Mouse (Mus musculus) spleen, adult 2 months (tissue): ENCODE measurements around the gene Lbhd1. TPM values are rescaled to one million over a fixed set of nuclear protein-coding genes. Genes with fewer than 3 reads are reported as not detected.

ENCODE experiments used
- DNase-seq, 2 experiments: peaks; one replicate each; pipeline versions ENCODE4 v3.0.0 to v3.0.0-alpha.2; 2012 to 2021; ENCODE audit warnings: low spot score in 2 of 2, low read depth in 1 of 2
- H3K27ac ChIP-seq: fragments of 200-500 bp; 2 replicates; pipeline ENCODE4 v1.5.1; 2012; ENCODE audit warnings: low read length, inconsistent platforms; ENCODE audit not compliant: insufficient read depth
- H3K27me3 ChIP-seq: fragments of 200-500 bp; 2 replicates; pipeline ENCODE4 v1.6.1; 2012; ENCODE audit warnings: mild to moderate bottlenecking, moderate library complexity, low read length, inconsistent platforms; ENCODE audit not compliant: control insufficient read depth, insufficient read depth
- H3K36me3 ChIP-seq: fragments of 200-500 bp; 2 replicates; pipeline ENCODE4 v1.6.1; 2012; ENCODE audit warnings: mild to moderate bottlenecking, low read length, inconsistent platforms; ENCODE audit not compliant: control insufficient read depth, insufficient read depth
- H3K4me1 ChIP-seq: fragments of 200-500 bp; 2 replicates; pipeline ENCODE4 v1.6.1; 2011; ENCODE audit warnings: inconsistent platforms; ENCODE audit not compliant: control insufficient read depth, insufficient read depth, insufficient read length
- H3K4me3 ChIP-seq: fragments of 200-500 bp; 2 replicates; pipeline ENCODE4 v1.5.1; 2011; ENCODE audit warnings: mild to moderate bottlenecking, inconsistent platforms; ENCODE audit not compliant: insufficient read depth, insufficient read length; ENCODE audit errors: extremely low read depth
- CTCF ChIP-seq: fragments of 200-500 bp; IDR thresholded peaks from 2 replicates; pipeline ENCODE4 v1.5.1; 2011; ENCODE audit warnings: mild to moderate bottlenecking, inconsistent platforms; ENCODE audit not compliant: insufficient read depth, insufficient read length, insufficient replicate concordance; ENCODE audit errors: extremely low read depth
- POLR2A ChIP-seq: fragments of 200-500 bp; IDR thresholded peaks from 2 replicates; pipeline ENCODE4 v1.6.1; 2011; ENCODE audit warnings: low read depth, low read length, inconsistent platforms
- WGBS: fragments of 180-500 bp; shearing (Covaris S2); methylation state at CpG from one replicate; pipeline ENCODE4 v1.1.7; 2018; 5-methylcytosine and 5-hydroxymethylcytosine counted together
- polyA plus RNA-seq: library from polyadenylated mRNA; depleted of rRNA; stranded (reverse); fragments of >200 nt; gene quantifications from 2 replicates; pipeline ENCODE4 v1.2.3, GENCODE M21; 2012

Lbhd1 gene
- polyA plus RNA-seq, 1 experiment = 1.4 TPM

GRCm38 (mm10) chr19:8841012-8841411, 42.5 kb upstream of the Lbhd1 start:
- Histone ChIP-seq H3K27ac (no peak overlapping the region), H3K4me3 (no peak overlapping the region), H3K4me1 (peaks cover 10% of the 10 kb centered on the region; the same call in 1 of the 2 replicates), H3K27me3 (no peaks in the 10 kb centered on the region), H3K36me3 (peaks cover 3% of the 10 kb centered on the region)
- 74% methylated on average over 7 of the region's 7 CpGs for WGBS
- no peak for DNase-seq
- TF ChIP-seq POLR2A (no peak), CTCF (no peak)

GRCm38 (mm10) chr19:8842961-8843360, 40.6 kb upstream of the Lbhd1 start:
- Histone ChIP-seq H3K27me3 (no peaks in the 10 kb centered on the region), H3K27ac (no peak overlapping the region), H3K36me3 (peaks cover 18% of the 10 kb centered on the region), H3K4me3 (no peak overlapping the region), H3K4me1 (peaks cover 10% of the 10 kb centered on the region; the same call in 1 of the 2 replicates)
- no peak for DNase-seq
- 88% methylated on average over 6 of the region's 6 CpGs for WGBS
- no peak for TF ChIP-seq CTCF

GRCm38 (mm10) chr19:8844371-8845129, 39.0 kb upstream of the Lbhd1 start:
- H3K36me3 ChIP-seq = peaks cover 19% of the 10 kb centered on the region

GRCm38 (mm10) chr19:8848356-8848755, 35.2 kb upstream of the Lbhd1 start:
- H3K4me3 ChIP-seq = no peak overlapping the region
- H3K27me3 ChIP-seq = no peaks in the 10 kb centered on the region
- WGBS = 93% methylated on average over 5 of the region's 5 CpGs
- H3K27ac ChIP-seq = no peak overlapping the region
- H3K36me3 ChIP-seq = peaks cover 17% of the 10 kb centered on the region
- no peak for TF ChIP-seq POLR2A
- no peak for TF ChIP-seq CTCF
- no peaks in the 10 kb centered on the region for H3K4me1 ChIP-seq
- no peak for DNase-seq

More at GRCm38 (mm10) chr19:8844371-8845129, 39.0 kb upstream of the Lbhd1 start:
- Histone ChIP-seq H3K27ac (no peak overlapping the region), H3K27me3 (no peaks in the 10 kb centered on the region), H3K4me1 (peaks cover 3% of the 10 kb centered on the region; the same call in 1 of the 2 replicates), H3K4me3 (no peak overlapping the region)
- peak; percentile 21; the same call in 1 of the 2 replicates for TF ChIP-seq CTCF
- TF ChIP-seq POLR2A = no peak
- 74% methylated on average over 5 of the region's 5 CpGs for WGBS
- peak; percentile 60 to 67 for DNase-seq

GRCm38 (mm10) chr19:8850402-8850901, 33.1 kb upstream of the Lbhd1 start, which contains the start of gene Lrrn4cl:
Lrrn4cl (plus strand) TSS chr19:8850768.
- no peak for TF ChIP-seq POLR2A
- TF ChIP-seq CTCF = no peak
- H3K36me3 ChIP-seq = peaks cover 17% of the 10 kb centered on the region
- H3K27me3 ChIP-seq = no peaks in the 10 kb centered on the region
- DNase-seq = no peak
- no peak within 1 kb of the TSS for H3K27ac ChIP-seq
- no peaks in the 10 kb centered on the region for H3K4me1 ChIP-seq
- no peak within 1 kb of the TSS for H3K4me3 ChIP-seq
- WGBS = 65% methylated on average over 7 of the region's 7 CpGs

- no peak for DNase-seq
- Histone ChIP-seq H3K4me3 (no peak overlapping the region), H3K4me1 (no peaks in the 10 kb centered on the region), H3K36me3 (peaks cover 11% of the 10 kb centered on the region), H3K27ac (no peak overlapping the region), H3K27me3 (no peaks in the 10 kb centered on the region)
- WGBS = 76% methylated on average over 7 of the region's 7 CpGs
- TF ChIP-seq POLR2A (no peak), CTCF (no peak)
Measured at GRCm38 (mm10) chr19:8851639-8852038, 31.9 kb upstream of the Lbhd1 start.
